Mouse (Mus musculus) C2C12 (cell line): ENCODE data around the gene Radil. TPM values are rescaled to one million over a fixed set of nuclear protein-coding genes. Genes with fewer than 3 reads are reported as not detected.
A peak's percentile ranks its signal among the peaks of the same experiment; 100 is the strongest.

Experiments used
- H3K27me3 ChIP-seq: one replicate; pipeline ENCODE4 v1.6.1; 2011; ENCODE audit not compliant: control insufficient read depth, insufficient read depth, insufficient read length
- H3K36me3 ChIP-seq: one replicate; pipeline ENCODE4 v1.6.1; 2011; ENCODE audit not compliant: control insufficient read depth, insufficient read depth
- H3K4me3 ChIP-seq: one replicate; pipeline ENCODE4 v1.5.1; 2011; ENCODE audit warnings: mild to moderate bottlenecking, control low read depth; ENCODE audit not compliant: poor library complexity, insufficient read depth, severe bottlenecking
- H3K79me2 ChIP-seq: one replicate; pipeline ENCODE4 v1.6.1; 2011; ENCODE audit not compliant: control insufficient read depth, insufficient read depth
- H3K79me3 ChIP-seq: one replicate; pipeline ENCODE4 v1.6.1; 2011; ENCODE audit warnings: low read depth, control low read depth
- H3ac ChIP-seq: one replicate; pipeline ENCODE3; 2011; ENCODE audit warnings: low read depth; ENCODE audit not compliant: control insufficient read depth, insufficient read length
- CEBPB ChIP-seq: IDR thresholded peaks from one replicate; pipeline ENCODE4 v1.6.1; 2011; ENCODE audit warnings: low read depth, mild to moderate bottlenecking, control low read depth, moderate library complexity
- CTCF ChIP-seq: IDR thresholded peaks from one replicate; pipeline ENCODE4 v1.5.1; 2011; ENCODE audit not compliant: control insufficient read depth, insufficient read depth, insufficient read length
- FOSL1 ChIP-seq: IDR thresholded peaks from one replicate; pipeline ENCODE4 v1.8.0; 2011; ENCODE audit warnings: mild to moderate bottlenecking, low read length; ENCODE audit not compliant: poor library complexity, insufficient read depth, severe bottlenecking
- MAX ChIP-seq: IDR thresholded peaks from one replicate; pipeline ENCODE4 v1.6.1; 2011; ENCODE audit warnings: mild to moderate bottlenecking, control low read depth
- MYOD1 ChIP-seq: IDR thresholded peaks from one replicate; pipeline ENCODE4 v1.6.1; 2011; ENCODE audit warnings: low read depth; ENCODE audit not compliant: control insufficient read depth, insufficient read length
- MYOG ChIP-seq: IDR thresholded peaks from one replicate; pipeline ENCODE4 v1.6.1; 2011; ENCODE audit not compliant: control insufficient read depth, insufficient read length; ENCODE audit errors: extremely low read depth
- USF1 ChIP-seq: IDR thresholded peaks from one replicate; pipeline ENCODE4 v1.6.1; 2011; ENCODE audit warnings: low read depth, mild to moderate bottlenecking, control low read depth, moderate library complexity
- polyA plus RNA-seq: library from polyadenylated mRNA; unstranded; fragments of >200 nt; fragmentation: generic; extraction: Trizol; gene quantifications from one replicate; pipeline ENCODE4 v1.2.1, GENCODE M21; 2012; ENCODE audit warnings: missing spikeins

Gene Radil
- polyA plus RNA-seq, 1 experiment = 2.5 TPM

DNA sequence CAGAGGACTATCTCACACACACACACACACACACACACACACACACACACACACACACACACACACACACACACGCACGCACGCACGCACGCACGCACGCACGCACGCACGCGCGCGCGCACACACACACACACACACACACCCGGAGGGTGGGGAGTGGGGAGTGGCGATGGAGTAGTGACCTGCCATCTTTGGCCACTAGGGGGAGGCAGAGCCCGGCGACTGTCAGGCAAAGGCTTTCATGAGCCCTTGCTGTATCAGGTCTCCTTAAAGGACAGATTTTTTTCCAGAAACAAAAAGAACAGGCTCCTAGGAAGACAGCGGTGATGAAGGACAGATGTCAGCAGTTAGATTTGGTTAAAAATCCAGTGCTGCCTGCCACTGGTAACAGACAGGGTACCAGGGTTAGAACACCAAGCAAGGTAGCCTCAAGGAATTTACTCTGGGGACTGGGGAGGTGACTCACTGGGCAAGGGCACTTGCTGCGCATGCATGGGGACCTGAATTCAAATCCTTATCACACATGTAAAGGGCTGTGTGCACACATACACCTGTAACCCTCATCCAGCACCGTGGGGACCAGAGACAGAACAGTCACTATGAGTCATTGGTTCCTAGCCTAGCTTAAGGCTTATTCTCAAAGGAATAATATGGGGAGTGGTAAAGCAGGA, 6.6 kb upstream of the Radil start:
- H3K79me3 ChIP-seq = no peaks in the 10 kb centered on the region
- no peak overlapping the region for H3ac ChIP-seq
- H3K27me3 ChIP-seq = peaks cover 7% of the 10 kb centered on the region
- TF ChIP-seq USF1 = no peak
- peak; percentile 89 for TF ChIP-seq CTCF
- no peak for TF ChIP-seq MYOD1
- H3K36me3 ChIP-seq = no peaks in the 10 kb centered on the region
- no peaks in the 10 kb centered on the region for H3K79me2 ChIP-seq
- H3K4me3 ChIP-seq = no peak overlapping the region

DNA sequence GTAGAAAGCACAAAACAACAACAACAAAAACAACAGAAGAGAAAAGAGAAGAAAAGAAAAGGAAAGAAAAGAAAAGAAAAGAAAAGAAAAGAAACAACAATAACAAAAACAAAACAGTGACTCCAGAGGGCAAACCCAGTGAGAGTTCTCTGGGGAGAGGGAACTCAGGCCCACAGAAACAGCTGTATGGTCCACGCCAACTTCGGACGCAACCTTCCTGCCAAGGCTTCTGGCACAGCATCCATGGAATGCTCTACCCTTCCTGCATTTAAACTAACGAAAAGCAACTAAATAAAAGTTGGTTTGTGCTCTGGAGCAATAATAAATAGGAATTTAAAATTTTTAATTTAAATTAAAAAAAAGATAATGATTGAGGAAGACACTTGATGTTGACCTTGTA, 5.8 kb upstream of the Radil start:
- Histone ChIP-seq H3K79me2 (no peaks in the 10 kb centered on the region), H3K4me3 (no peak overlapping the region), H3ac (no peak overlapping the region), H3K36me3 (no peaks in the 10 kb centered on the region), H3K27me3 (peaks cover 4% of the 10 kb centered on the region), H3K79me3 (no peaks in the 10 kb centered on the region)
- no peak for TF ChIP-seq CTCF
- no peak for TF ChIP-seq CEBPB
- TF ChIP-seq MAX = no peak

- Histone ChIP-seq H3K79me2 (no peaks in the 10 kb centered on the region), H3K27me3 (peaks cover 3% of the 10 kb centered on the region), H3K79me3 (no peaks in the 10 kb centered on the region), H3K4me3 (no peak overlapping the region), H3ac (no peak overlapping the region), H3K36me3 (no peaks in the 10 kb centered on the region)
- no peak for TF ChIP-seq MAX
- no peak for TF ChIP-seq USF1
- no peak for TF ChIP-seq MYOD1
- no peak for TF ChIP-seq FOSL1
- no peak for TF ChIP-seq MYOG
- no peak for TF ChIP-seq CTCF
- no peak for TF ChIP-seq CEBPB
Measured at GRCm38 (mm10) chr5:142555866-142556265, 5.0 kb upstream of the Radil start.

DNA sequence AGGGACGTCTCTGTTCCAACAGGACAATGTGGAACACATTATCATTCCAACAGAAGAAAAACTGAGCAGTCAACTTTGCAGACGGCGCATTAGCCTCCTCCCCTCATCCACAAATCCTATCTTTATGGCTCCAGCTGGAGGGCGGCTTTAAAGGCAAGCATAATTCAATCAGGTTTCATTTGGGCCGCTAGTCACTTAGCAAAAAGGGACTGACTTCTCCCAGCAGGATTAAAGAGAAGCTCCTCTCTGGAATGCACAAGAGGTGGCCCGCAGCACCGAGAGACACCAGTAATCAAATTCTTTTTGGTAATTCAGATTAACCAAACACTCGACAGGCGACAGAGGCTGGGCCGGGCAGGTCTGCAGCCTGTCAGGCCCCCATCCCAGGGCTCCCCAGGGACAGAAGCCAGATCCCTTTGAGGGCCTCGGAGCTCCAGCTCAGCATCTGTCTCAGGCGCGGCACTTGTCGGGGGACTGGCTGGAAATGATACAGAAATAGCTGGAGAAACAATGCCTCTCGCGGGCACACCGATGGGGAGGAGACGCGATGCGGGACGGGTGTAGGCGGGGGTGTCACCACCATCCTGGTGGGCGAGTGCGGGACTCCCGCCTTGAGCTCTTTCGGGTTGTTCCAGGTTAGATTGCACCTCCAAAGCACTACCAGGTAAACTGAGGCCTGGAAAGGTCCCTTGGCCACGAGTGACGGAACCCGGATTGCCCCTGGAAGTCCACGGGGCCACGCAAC, 765 bp downstream of the Radil start:
- Histone ChIP-seq H3ac (peak overlapping the region; percentile 88), H3K79me2 (no peaks in the 10 kb centered on the region), H3K4me3 (peak overlapping the region; percentile 41), H3K27me3 (no peaks in the 10 kb centered on the region), H3K79me3 (no peaks in the 10 kb centered on the region), H3K36me3 (no peaks in the 10 kb centered on the region)
- TF ChIP-seq MYOG = no peak
- no peak for TF ChIP-seq MYOD1
- no peak for TF ChIP-seq MAX
- no peak for TF ChIP-seq USF1
- no peak for TF ChIP-seq CEBPB
- TF ChIP-seq FOSL1 = no peak

DNA sequence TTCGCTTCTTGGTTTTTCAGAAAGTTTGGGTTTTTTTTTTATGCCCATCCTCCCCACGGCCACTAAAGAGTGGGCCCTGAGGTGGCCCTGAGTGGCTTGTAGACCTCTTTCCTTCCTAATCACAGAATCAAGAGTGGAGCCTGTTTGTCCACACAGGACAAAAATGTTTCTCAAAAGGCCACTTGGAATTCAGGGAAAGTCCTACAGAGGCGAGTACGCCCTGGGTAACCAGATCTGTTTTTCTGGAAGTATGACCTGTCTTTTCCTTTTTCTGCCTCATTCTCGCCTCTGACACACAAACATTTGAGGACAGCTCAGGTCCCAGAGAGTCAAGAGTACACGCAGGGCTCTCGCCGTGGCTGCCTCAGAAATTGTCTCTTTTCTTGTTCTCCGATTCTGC, 1.5 kb downstream of the Radil start:
- no peak for TF ChIP-seq CEBPB
- H3K79me3 ChIP-seq = no peaks in the 10 kb centered on the region
- no peak overlapping the region for H3ac ChIP-seq
- no peaks in the 10 kb centered on the region for H3K27me3 ChIP-seq
- H3K79me2 ChIP-seq = no peaks in the 10 kb centered on the region
- H3K36me3 ChIP-seq = no peaks in the 10 kb centered on the region
- no peak overlapping the region for H3K4me3 ChIP-seq

DNA sequence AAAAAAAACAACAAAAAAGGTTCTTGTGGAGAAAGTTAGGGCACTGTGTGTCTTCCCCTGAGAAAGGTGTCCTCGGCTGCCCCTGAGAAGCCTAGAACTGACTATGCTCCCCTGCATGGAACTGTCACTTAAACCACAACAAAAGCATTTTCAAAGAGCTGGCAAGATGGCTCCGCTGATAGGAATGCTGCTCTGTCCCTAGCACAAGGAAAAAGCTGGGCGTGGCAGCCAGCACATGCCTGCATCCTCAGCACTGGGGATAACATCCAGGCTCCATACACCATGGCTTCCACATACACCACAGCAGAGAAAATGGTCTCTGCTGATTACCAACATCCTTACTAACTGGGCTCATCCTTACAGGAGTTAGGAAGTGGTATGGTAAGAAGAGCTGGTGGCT, 3.8 kb downstream of the Radil start:
- Histone ChIP-seq H3ac (no peak overlapping the region), H3K79me3 (no peaks in the 10 kb centered on the region), H3K79me2 (no peaks in the 10 kb centered on the region), H3K36me3 (no peaks in the 10 kb centered on the region), H3K4me3 (no peak overlapping the region), H3K27me3 (no peaks in the 10 kb centered on the region)
- TF ChIP-seq USF1 (no peak), MYOG (no peak), MYOD1 (no peak), MAX (no peak), FOSL1 (no peak), CTCF (no peak), CEBPB (no peak)
